Mouse (Mus musculus) macrophage (primary cell): ENCODE measurements around the gene Fbp1. TPM values are rescaled to one million over a fixed set of nuclear protein-coding genes. Genes with fewer than 3 reads are reported as not detected.

Experiments
- H3K27ac ChIP-seq: fragments of 350-480 bp; formaldehyde crosslinking; 2 replicates; pipeline ENCODE4 v1.9.0; 2021
- H3K36me3 ChIP-seq: fragments of 350-480 bp; formaldehyde crosslinking; 2 replicates; pipeline ENCODE4 v1.9.0; 2021; ENCODE audit errors: inconsistent target
- H3K4me3 ChIP-seq: fragments of 350-480 bp; formaldehyde crosslinking; 2 replicates; pipeline ENCODE4 v1.9.0; 2021; ENCODE audit errors: inconsistent target
- H3K79me2 ChIP-seq: fragments of 350-480 bp; formaldehyde crosslinking; 2 replicates; pipeline ENCODE4 v1.9.0; 2021; ENCODE audit errors: inconsistent target
- WGBS: methylation state at CpG from one replicate; pipeline ENCODE4 v1.1.7; 2026; ENCODE audit warnings: inconsistent platforms; ENCODE audit not compliant: missing documents; 5-methylcytosine and 5-hydroxymethylcytosine counted together
- polyA plus RNA-seq: library from polyadenylated mRNA; stranded (reverse); fragments of 250-400 nt; gene quantifications from 3 replicates; pipeline ENCODE4 v1.2.4, GENCODE M21; 2018; ENCODE audit warnings: inconsistent platforms

The Fbp1 gene
- polyA plus RNA-seq, 1 experiment from 2014 or later, result 0.13 TPM

DNA sequence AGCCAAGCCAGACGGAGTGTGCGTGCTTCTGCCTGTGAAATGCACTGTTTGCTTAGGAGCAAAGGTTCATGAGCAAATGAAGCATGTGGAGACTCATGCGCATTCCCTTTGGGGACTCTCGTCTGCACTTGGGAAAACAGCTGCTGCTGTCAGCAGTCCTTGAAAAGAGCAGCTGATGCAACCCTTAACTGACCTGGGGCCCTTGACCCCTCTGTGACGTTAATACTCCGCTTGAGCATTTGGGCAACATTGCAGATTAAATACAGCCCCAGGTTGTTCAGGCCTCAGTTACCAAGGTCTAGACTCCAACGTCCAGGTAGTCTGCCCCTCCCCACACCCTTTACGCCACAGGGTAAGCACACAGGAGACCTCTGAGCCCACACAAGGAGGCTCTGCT, 20.1 kb upstream of the Fbp1 start:
- H3K36me3 ChIP-seq, result no peaks in the 10 kb centered on the region
- H3K79me2 ChIP-seq, result no peaks in the 10 kb centered on the region
- H3K4me3 ChIP-seq, result no peak overlapping the region
- no peak overlapping the region for H3K27ac ChIP-seq
- 84% methylated on average over 8 of the region's 8 CpGs for WGBS

DNA sequence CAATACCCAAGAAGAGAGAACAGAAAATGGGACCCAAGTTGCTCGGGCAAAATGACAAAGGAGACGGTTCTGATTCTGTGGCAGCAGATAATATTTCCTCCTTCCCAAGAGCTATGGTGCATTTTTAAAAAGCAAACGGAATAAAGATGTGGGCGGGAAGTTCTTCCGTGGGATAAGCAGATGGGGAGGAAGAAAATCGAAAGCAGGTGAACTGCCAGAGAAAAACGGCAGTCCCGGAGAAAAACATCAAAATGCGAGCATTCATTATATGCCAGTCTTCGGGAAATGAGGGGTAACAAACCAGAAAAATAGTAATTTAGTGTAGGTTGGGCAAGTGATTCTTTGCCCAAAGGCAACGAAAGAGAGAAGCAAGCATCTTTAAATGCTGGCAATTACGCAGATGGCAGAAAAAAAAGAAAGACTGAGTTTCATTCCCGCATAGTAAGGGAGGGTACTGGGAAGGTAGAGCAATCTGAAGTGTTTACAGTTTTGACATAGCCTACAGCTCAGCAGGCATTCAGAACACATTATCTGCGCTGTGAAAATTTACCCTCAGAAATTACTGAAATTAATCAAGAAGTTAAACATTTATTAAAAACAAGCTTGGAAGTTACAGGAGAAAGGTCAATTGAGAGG, 19.6 kb upstream of the Fbp1 start:
- 97% methylated on average over 14 of the region's 14 CpGs for WGBS
- H3K27ac ChIP-seq, result no peak overlapping the region
- no peak overlapping the region for H3K4me3 ChIP-seq
- no peaks in the 10 kb centered on the region for H3K36me3 ChIP-seq
- no peaks in the 10 kb centered on the region for H3K79me2 ChIP-seq

DNA sequence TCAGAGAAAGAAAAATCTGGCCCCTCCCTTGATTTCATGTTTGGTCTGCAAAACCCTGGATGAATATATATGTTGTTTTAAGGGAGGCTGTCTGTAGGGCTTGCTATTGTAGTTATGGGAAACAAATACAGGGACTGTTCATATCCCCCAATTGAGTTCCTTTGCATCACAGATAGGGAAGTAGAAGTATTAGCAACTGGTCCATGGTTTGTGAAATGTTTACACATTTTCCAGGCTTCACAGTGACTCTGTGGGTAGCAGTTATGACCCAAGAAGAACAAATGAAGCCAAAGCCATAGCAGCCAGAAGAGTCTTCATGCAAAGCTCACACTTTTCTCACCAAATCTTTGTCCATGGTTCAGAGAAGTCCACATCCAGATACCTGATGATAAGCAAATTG, 13.1 kb upstream of the Fbp1 start:
- no peak overlapping the region for H3K27ac ChIP-seq
- H3K36me3 ChIP-seq, result no peaks in the 10 kb centered on the region
- H3K79me2 ChIP-seq, result no peaks in the 10 kb centered on the region
- H3K4me3 ChIP-seq, result no peak overlapping the region

DNA sequence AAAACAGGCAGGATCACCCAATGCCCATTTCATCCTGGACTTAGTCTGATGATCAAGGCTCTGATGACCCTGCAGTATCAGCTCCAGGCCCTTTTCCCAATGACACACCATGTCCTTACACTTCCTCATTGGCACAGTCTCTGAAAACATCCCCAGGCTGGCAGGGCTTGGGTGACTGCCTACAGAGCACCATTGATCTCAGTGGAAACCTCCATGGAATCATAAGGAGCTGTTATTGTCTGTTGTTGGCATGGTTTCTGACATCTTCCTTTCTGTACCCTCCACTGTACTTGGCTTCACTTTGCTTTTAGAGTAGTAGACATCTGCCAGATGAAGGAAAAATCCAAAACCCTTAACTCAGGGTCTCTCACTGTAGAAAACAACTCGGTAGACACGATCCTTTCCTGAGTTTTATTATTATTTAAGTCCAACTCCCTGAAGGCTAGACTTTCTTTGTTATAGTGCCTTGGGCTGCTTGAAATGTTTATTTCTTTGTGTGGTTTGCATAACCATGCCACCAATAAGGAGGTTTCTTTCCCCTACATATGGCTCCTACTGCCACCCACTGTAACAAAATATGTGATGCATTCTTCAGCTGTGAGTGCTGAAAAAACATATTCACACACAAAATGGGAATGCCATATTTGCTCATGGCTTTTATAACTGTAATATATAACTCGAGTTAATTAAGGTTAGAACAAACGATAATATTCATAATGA, 10.0 kb upstream of the Fbp1 start:
- WGBS, result 97% methylated on average over 4 of the region's 4 CpGs
- Histone ChIP-seq H3K79me2 (no peaks in the 10 kb centered on the region), H3K4me3 (no peak overlapping the region), H3K27ac (no peak overlapping the region), H3K36me3 (no peaks in the 10 kb centered on the region)

DNA sequence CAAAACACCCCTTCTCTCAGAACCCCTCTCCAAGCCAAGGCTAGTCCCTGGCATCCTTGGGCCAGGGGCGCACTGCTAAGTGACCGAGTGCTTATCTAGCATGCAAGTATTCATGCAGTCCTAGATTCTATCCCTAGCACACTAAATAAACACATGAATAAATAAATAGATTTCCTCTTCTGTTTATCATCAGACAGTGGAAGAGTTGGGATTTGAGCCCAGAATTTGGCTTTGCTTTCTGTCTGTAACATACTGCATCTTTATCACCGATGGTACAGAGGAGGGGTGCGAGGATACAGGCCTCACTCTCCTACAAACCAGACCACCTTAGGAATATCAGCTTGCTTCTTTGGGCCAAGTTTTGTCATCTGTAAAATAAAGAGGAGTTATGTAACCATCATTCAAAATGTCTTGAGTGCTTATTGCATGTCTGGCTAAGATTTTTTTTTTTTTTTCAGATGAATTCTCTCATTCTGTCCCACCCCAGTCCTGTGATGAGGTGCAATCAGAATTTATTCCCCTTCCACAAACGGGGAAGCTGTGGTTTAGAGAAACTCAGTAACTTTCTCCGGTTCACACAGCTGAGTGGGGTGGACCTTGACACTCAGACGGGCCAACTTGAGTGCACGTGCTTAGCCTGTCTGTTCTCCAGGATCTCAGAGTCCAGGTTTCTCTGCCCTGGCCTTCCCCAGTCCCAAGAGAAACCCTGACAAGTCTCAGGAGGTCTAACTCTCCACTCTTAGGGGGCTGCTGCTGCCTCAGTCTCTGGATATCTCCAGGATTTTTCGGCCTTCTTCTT, 5.2 kb upstream of the Fbp1 start:
- H3K79me2 ChIP-seq, result no peaks in the 10 kb centered on the region
- WGBS, result 57% methylated on average over 9 of the region's 9 CpGs
- H3K36me3 ChIP-seq, result no peaks in the 10 kb centered on the region
- H3K27ac ChIP-seq, result no peak overlapping the region
- H3K4me3 ChIP-seq, result no peak overlapping the region

DNA sequence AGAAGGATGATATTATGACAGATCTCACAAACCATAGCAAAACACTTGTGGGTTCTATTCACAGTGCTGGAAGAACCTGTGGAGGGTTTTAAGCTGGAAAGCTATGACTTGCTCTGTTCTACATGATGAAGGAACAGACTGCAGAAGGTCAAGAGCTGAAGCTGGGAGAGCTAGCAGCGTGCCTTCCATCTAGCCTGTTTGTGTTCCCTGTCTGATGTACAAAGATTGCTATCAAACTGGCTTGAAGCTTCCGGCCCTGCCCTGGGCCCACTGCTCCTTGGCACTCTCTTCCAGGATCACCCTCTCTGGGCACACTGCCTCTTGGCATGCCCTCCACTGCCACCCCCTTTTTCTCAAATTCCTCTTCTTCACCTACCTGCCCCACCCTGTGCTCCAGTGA, 1.2 kb upstream of the Fbp1 start:
- Histone ChIP-seq H3K4me3 (no peak overlapping the region), H3K36me3 (no peaks in the 10 kb centered on the region), H3K27ac (no peak overlapping the region), H3K79me2 (no peaks in the 10 kb centered on the region)
- WGBS, result 76% methylated on average over 2 of the region's 2 CpGs

DNA sequence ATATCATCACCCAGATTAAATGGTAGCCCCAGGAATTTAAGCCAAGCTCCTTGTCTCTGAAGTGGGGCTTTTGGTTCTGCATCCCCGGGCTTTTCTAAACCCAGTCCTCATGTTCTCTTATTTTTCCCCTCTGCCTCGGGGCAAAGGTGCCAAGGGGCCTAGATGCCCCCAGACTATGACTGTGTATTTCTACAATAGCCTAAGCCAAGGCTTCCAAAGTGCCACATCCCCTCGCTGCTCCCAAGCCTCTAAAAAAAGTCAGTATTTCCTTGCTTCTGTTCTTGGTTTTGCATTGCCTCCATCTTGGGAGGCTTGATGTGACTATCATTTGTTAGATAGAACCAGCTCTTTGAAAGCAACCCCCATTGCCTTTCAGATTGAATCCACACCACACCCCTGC, 3.5 kb downstream of the Fbp1 start:
- WGBS, result 84% methylated on average over 3 of the region's 3 CpGs
- Histone ChIP-seq H3K36me3 (no peaks in the 10 kb centered on the region), H3K4me3 (no peak overlapping the region), H3K27ac (no peak overlapping the region), H3K79me2 (no peaks in the 10 kb centered on the region)

DNA sequence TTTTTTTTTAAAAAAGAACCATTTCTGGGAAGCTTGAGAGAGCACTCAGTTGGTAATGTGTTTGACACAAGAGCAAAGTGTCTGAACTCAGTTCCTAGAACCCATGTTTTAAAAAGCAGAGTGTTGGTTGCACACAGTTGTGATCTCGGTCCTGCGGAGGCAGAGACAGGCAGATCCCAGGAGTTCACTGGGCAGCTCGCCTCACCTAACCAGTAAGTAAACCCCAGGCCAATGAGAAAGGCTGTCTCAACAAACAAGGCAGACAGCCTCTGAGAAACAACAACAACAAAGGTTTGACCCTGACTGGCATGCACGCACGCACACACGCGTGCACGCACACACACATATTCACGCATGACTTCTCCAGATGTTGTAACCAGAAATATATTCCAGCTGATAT, 4.2 kb downstream of the Fbp1 start:
- 91% methylated on average over 9 of the region's 9 CpGs for WGBS
- Histone ChIP-seq H3K36me3 (no peaks in the 10 kb centered on the region), H3K4me3 (no peak overlapping the region), H3K79me2 (no peaks in the 10 kb centered on the region), H3K27ac (no peak overlapping the region)

DNA sequence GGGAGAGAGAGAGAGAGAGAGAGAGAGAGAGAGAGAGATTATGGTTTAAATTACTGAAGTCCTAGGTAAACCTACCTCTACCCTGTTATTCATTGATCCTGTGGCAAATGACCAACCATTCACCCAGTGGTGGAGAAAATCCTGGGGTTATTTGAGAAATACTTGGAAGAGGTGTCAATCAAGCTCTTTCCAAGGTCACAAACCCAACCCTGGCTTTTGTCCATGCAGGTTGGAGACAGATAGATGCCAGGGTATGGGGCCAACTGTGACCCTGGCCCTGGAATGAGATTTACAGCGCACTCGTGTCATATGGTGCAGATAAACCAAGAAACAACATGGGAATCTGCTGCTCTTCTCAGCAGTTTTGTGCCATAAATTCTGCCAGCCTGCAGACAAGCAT, 4.6 kb downstream of the Fbp1 start:
- WGBS, result 100% methylated on average over 2 of the region's 2 CpGs
- Histone ChIP-seq H3K36me3 (no peaks in the 10 kb centered on the region), H3K27ac (no peak overlapping the region), H3K4me3 (no peak overlapping the region), H3K79me2 (no peaks in the 10 kb centered on the region)

DNA sequence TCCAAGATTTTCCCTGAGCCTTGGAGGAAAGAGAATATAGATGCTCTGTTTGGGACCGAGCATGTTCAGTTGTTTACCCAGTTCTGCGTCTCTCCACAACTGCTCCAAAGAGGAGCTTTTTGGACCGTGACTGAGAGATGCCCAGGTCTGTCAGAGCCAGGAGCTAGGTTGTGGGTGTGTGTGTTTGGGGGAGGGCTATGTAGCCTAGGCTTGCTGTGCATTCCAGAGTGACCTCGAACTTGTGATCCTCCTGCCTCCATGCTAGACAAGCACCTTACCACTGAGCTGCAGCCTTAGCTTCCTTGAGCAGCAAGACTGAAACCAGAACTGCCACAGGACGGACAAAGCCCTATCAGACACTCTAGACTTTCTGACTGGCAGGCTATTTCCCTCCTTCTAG, 5.2 kb downstream of the Fbp1 start:
- no peak overlapping the region for H3K27ac ChIP-seq
- H3K79me2 ChIP-seq, result no peaks in the 10 kb centered on the region
- H3K36me3 ChIP-seq, result no peaks in the 10 kb centered on the region
- 82% methylated on average over 5 of the region's 5 CpGs for WGBS
- H3K4me3 ChIP-seq, result no peak overlapping the region

DNA sequence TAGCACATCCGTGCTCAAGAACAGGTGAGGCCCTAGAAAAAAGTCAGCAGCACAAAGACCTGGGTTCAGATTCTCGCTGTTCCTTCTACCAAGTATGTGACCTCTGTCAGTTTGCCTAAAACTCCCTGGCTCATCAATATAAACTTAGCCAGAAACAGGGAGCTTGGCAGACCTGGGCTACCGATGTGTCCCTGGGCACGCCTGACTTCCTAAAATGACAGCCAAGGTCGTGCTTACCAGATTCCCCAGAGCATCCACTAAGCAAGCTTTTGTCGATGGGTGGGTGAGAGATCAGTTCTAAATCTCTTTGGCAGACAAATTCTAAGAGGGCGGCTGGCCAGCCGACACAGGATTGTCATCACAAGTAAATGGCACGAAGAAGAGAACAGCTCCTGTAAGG, 6.7 kb downstream of the Fbp1 start:
- no peak overlapping the region for H3K27ac ChIP-seq
- H3K79me2 ChIP-seq, result no peaks in the 10 kb centered on the region
- no peaks in the 10 kb centered on the region for H3K36me3 ChIP-seq
- no peak overlapping the region for H3K4me3 ChIP-seq
- WGBS, result 89% methylated on average over 9 of the region's 9 CpGs

DNA sequence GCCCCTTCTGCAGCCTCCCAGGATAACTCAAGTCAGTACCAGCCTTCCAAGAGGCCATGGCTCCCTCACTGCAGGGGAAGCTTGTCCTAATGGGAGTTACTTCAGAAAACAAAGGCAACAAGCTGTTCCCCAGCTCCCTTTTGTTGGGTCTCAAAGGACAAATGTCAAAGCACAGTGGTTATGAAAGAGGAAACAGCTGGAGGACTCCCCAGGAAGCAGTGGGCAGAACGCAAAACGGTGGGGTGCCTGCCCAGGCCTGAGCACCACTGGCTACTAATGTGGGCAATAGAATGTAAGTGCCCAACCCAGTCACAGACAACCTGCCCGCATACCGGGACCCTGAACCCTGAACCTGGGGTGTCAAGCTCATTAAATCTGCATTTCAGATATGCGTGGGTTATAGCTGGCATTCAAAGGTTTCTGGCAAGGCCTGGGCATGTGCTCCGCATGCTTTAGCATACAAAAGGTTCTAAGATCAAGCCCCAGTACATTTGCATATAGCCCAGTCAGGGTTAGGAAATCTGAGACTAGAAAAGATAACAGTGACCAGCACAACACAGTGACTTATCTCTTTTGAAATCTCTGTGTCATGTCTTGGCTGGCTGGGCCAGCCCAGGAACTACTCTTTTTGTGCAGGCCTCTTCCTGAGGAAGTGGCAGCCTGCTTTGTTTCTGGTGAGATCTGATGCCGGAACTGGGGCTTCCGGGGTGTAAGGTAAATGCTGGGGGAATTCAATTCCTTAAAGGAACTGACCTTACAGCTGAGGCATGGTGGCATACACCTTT, 8.1 kb downstream of the Fbp1 start:
- Histone ChIP-seq H3K36me3 (no peaks in the 10 kb centered on the region), H3K79me2 (no peaks in the 10 kb centered on the region), H3K4me3 (no peak overlapping the region), H3K27ac (peak overlapping the region; percentile 78)
- WGBS, result 2% methylated on average over 8 of the region's 8 CpGs

DNA sequence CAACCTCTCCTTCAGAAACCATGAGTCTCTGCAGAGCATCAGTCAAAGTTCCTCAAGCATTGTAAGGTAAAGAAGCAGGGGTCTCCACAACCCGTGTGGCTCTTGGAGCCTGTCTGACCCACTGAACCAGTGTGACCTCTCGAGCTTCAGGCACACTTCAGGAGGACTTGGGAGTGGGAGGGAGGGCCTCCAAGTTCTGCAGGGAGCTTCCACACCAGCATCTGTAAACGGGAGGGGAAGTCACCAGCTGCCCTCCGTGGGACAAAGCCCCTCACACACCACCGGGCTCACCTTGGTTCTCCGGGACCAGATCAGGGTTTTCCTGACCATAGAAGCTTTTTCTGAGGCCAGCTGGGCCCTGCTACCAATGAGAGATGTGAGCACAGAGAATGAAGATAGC, 8.7 kb downstream of the Fbp1 start:
- WGBS, result 24% methylated on average over 6 of the region's 6 CpGs
- Histone ChIP-seq H3K27ac (peak overlapping the region; percentile 78), H3K79me2 (no peaks in the 10 kb centered on the region), H3K4me3 (no peak overlapping the region), H3K36me3 (no peaks in the 10 kb centered on the region)

DNA sequence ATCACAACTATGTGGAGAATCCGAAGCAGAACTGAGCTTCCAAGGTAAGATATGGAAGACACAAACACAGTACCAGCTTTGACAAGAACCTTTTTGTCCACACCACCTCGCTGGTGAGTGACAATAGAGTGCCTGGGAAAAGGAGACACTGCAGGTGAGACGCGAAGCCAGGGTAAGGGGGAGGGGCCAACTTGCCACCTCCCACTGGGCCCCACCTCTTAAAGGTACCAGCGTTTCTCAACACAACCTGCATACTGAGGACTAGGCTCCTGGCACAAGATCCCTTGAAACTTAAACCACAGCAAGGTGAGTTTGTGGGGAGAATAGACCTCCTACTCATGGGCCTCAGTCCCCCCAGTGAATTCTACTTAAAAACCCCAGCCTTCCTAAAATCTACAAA, 10.8 kb downstream of the Fbp1 start:
- Histone ChIP-seq H3K36me3 (no peaks in the 10 kb centered on the region), H3K27ac (no peak overlapping the region), H3K4me3 (no peak overlapping the region), H3K79me2 (no peaks in the 10 kb centered on the region)
- WGBS, result 80% methylated on average over 5 of the region's 5 CpGs

DNA sequence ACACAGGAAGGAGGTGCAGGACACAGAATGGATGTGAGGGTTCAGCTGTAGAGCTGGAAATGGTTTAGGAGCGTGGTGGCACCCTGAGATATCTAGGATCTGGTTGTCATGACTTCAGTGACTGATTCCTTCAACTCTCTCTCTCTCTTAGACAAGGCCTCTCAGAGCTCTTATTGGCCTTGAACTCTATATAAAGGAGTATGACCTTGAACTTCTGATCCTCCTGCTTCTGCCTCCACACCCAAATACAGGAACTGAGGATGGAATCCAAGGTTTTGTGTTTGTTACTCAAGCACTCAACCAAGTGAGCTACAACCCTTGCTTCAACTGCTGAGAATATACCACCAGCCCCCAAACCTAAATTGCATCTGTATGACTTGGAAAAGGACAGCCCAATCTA, 12.0 kb downstream of the Fbp1 start:
- WGBS, result 91% methylated on average over 1 of the region's 1 CpGs
- no peak overlapping the region for H3K27ac ChIP-seq
- no peaks in the 10 kb centered on the region for H3K36me3 ChIP-seq
- H3K79me2 ChIP-seq, result no peaks in the 10 kb centered on the region
- no peak overlapping the region for H3K4me3 ChIP-seq
